Mouse (Mus musculus) brain, embryonic 14.5 days (tissue): ENCODE results near the gene Ifnar2.

Source experiments
- CTCF ChIP-seq: fragments of 200-500 bp; IDR thresholded peaks from 2 replicates; pipeline ENCODE4 v1.5.1; 2012; ENCODE audit warnings: inconsistent platforms, mild to moderate bottlenecking, moderate library complexity, borderline replicate concordance; ENCODE audit not compliant: insufficient read depth, insufficient read length; ENCODE audit errors: extremely low read depth
- POLR2A ChIP-seq: fragments of 200-500 bp; IDR thresholded peaks from 2 replicates; pipeline ENCODE4 v1.6.1; 2012; ENCODE audit warnings: mild to moderate bottlenecking, inconsistent platforms, borderline replicate concordance; ENCODE audit not compliant: poor library complexity, insufficient read depth, insufficient read length, severe bottlenecking; ENCODE audit errors: extremely low read depth

GRCm38 (mm10) chr16:91441811-91442240, 69.2 kb downstream of the Ifnar2 start:
- TF ChIP-seq POLR2A (no peak), CTCF (no peak)
